Mouse (Mus musculus) CD4-positive, CD25-positive, alpha-beta regulatory T cell (primary cell): ENCODE results near the gene Htr1a. TPM values are rescaled to one million over a fixed set of nuclear protein-coding genes. Genes with fewer than 3 reads are reported as not detected.

ENCODE experiments used
- polyA plus RNA-seq: library from polyadenylated mRNA; unstranded; fragments of 100-300 nt; shearing (Covaris generic); gene quantifications from one replicate; pipeline ENCODE4 v1.2.1, GENCODE M21; 2017

Gene Htr1a
- polyA plus RNA-seq, result not detected

GRCm38 (mm10) chr13:105443339-105443738, at the start of gene Htr1a:
TSS of gene Htr1a (plus strand) at chr13:105443639.

Other genes with a start within 250 kb of the Htr1a start
- 0.10 TPM for gene Rnf180, start 148.8 kb upstream of the Htr1a start, polyA plus RNA-seq